16 mouse cellular contexts compared by ENCODE assay signal in genomic region chrX:157079606-157080005, GRCm38 (mm10).
A peak's percentile ranks its signal among the peaks of the same experiment; 100 is the strongest.
DNase-seq lines count a peak whose midpoint lies in the region; ATAC-seq and TF ChIP-seq lines count a peak whose summit lies in the region.
"Had no signal": no experiment of that assay in that cellular context is flagged by ENCODE, and none has a peak within 500 bp of the region (broad histone marks: within the 10 kb centered on the region; RNA-seq: fewer than 3 reads in every experiment).

No protein-coding gene starts in this region.

- intact Hi-C loops in heart, postnatal 36 days (cut with DNase I), result no loop called here

- H3K27ac ChIP-seq in CH12.LX (ENCODE audit: insufficient read depth, low read depth), result no peak overlapping the region
- H3K27ac ChIP-seq in heart, embryonic 14.5 days (replicated peaks in 1 of 2; ENCODE audit: control insufficient read depth in 1 of 2, insufficient read depth in 1 of 2, low read depth in 2 of 2, low read length in 2 of 2), result peak overlapping the region in 1 of 2 experiments; percentile 41; a peak in 1 of 4 replicates
- H3K27ac ChIP-seq in forebrain, embryonic 15.5 days (replicated peaks), result no peak overlapping the region
- H3K27ac ChIP-seq in hindbrain, embryonic 11.5 days (ENCODE audit: low read depth, low read length), result no peak overlapping the region
- H3K27ac ChIP-seq: hindbrain, embryonic 12.5 days; liver, embryonic 13.5 days; neural tube, embryonic 12.5 days had no signal

- TF ChIP-seq EP300 in CH12.LX (IDR thresholded peaks at IDR 0.05; ENCODE audit: low read length), result no peak

- H3K4me2 ChIP-seq in CH12.LX (ENCODE audit: insufficient read depth, low read depth, poor library complexity, severe bottlenecking), result no peak overlapping the region
- H3K4me2 ChIP-seq in heart, embryonic 14.5 days (ENCODE audit: low read length), result 0 out of 2 replicates have a peak overlapping the region, but pooled peaks have one; percentile 13
- no peak overlapping the region for H3K4me2 ChIP-seq in forebrain, embryonic 15.5 days (replicated peaks)
- H3K4me2 ChIP-seq in hindbrain, embryonic 11.5 days (replicated peaks; ENCODE audit: low read depth, low read length), result no peak overlapping the region
- H3K4me2 ChIP-seq: hindbrain, embryonic 12.5 days; liver, embryonic 13.5 days; neural tube, embryonic 12.5 days had no signal

- H3K27me3 ChIP-seq in CH12.LX (replicated peaks), result no peaks in the 10 kb centered on the region
- no peaks in the 10 kb centered on the region for H3K27me3 ChIP-seq in heart, embryonic 14.5 days (ENCODE audit: control insufficient read depth, insufficient read depth, low read length)
- no peaks in the 10 kb centered on the region for H3K27me3 ChIP-seq in forebrain, embryonic 15.5 days
- no peaks in the 10 kb centered on the region for H3K27me3 ChIP-seq in hindbrain, embryonic 11.5 days (ENCODE audit: control insufficient read depth, insufficient read depth, low read length)
- H3K27me3 ChIP-seq: hindbrain, embryonic 12.5 days; liver, embryonic 13.5 days; neural tube, embryonic 12.5 days had no signal

- in situ Hi-C loops in CH12.LX (cut with MboI; ENCODE audit: low pct_ligation_motif_present, low pct_unique_long_range_greater_than_20kb, low sequenced_read_pairs), result no loop called here

- no peak overlapping the region for H3K9ac ChIP-seq in CH12.LX (ENCODE audit: insufficient read depth, low read depth)
- H3K9ac ChIP-seq in heart, embryonic 14.5 days (ENCODE audit: low read length), result no peak overlapping the region
- no peak overlapping the region for H3K9ac ChIP-seq in forebrain, embryonic 15.5 days (replicated peaks)
- H3K9ac ChIP-seq in hindbrain, embryonic 11.5 days (ENCODE audit: low read depth, low read length), result no peak overlapping the region
- H3K9ac ChIP-seq: forebrain, postnatal 0 days; hindbrain, embryonic 12.5 days; liver, embryonic 13.5 days; neural tube, embryonic 12.5 days had no signal

- TF ChIP-seq POLR2A in CH12.LX (IDR thresholded peaks at IDR 0.05; ENCODE audit: low read depth, low read length), result no peak

- DNase-seq in heart, adult 11 months, result peak; percentile 84
- DNase-seq in heart, postnatal 36 days, result no peak
- peak; percentile 15 for DNase-seq in CH12.LX (ENCODE audit: extremely low read depth)
- peak; percentile 27 for DNase-seq in cerebellum, adult 11 months
- no peak for DNase-seq in hindbrain, embryonic 11.5 days (ENCODE audit: low spot score)
- no peak for DNase-seq in lung, postnatal 14 days
- DNase-seq: forebrain, postnatal 0 days; left cerebral cortex, postnatal 4 days; liver, embryonic 13.5 days; midbrain, embryonic 14.5 days; retina, postnatal 1 day had no signal

- WGBS in heart, embryonic 14.5 days, result 16% methylated on average over 2 of the region's 2 CpGs
- WGBS in forebrain, embryonic 15.5 days, result 59% methylated on average over 2 of the region's 2 CpGs
- 61% methylated on average over 2 of the region's 2 CpGs for WGBS in hindbrain, embryonic 11.5 days

- ATAC-seq in heart, embryonic 14.5 days (ENCODE audit: insufficient number of reproducible peaks, insufficient read depth, low FRiP score, low read depth), result no peak
- no peak for ATAC-seq in forebrain, embryonic 15.5 days (replicated peaks)
- no peak for ATAC-seq in hindbrain, embryonic 11.5 days (ENCODE audit: low FRiP score)
- ATAC-seq: forebrain, postnatal 0 days; intestine, postnatal 0 days had no signal

- no peak for TF ChIP-seq RAD21 in CH12.LX (IDR thresholded peaks at IDR 0.05; ENCODE audit: low read depth, low read length)

- dilution Hi-C loops in CH12.LX (cut with MboI; ENCODE audit: extremely low pct_ligation_motif_present, extremely low pct_unique_long_range_greater_than_20kb, low sequenced_read_pairs), result no loop called here

- no peaks in the 10 kb centered on the region for H3K79me2 ChIP-seq in CH12.LX (replicated peaks; ENCODE audit: control insufficient read depth, extremely low read depth, insufficient read depth, poor library complexity, severe bottlenecking)

- no peaks in the 10 kb centered on the region for H3K4me1 ChIP-seq in CH12.LX (ENCODE audit: control insufficient read depth in 1 of 2, insufficient read depth in 2 of 2)
- H3K4me1 ChIP-seq in heart, embryonic 14.5 days (ENCODE audit: control insufficient read depth in 2 of 2, insufficient read depth in 2 of 2, low read length in 2 of 2), result no peaks in the 10 kb centered on the region
- no peaks in the 10 kb centered on the region for H3K4me1 ChIP-seq in forebrain, embryonic 15.5 days
- H3K4me1 ChIP-seq in hindbrain, embryonic 11.5 days (replicated peaks; ENCODE audit: control insufficient read depth, insufficient read depth, low read length), result no peaks in the 10 kb centered on the region
- H3K4me1 ChIP-seq: hindbrain, embryonic 12.5 days; liver, embryonic 13.5 days; neural tube, embryonic 12.5 days had no signal

- no peaks in the 10 kb centered on the region for H3K9me3 ChIP-seq in CH12.LX (replicated peaks; ENCODE audit: low read length)
- H3K9me3 ChIP-seq in heart, embryonic 14.5 days (ENCODE audit: control insufficient read depth, low read length), result no peaks in the 10 kb centered on the region
- no peaks in the 10 kb centered on the region for H3K9me3 ChIP-seq in forebrain, embryonic 15.5 days
- H3K9me3 ChIP-seq in hindbrain, embryonic 11.5 days (ENCODE audit: control insufficient read depth, low read length), result no peaks in the 10 kb centered on the region
- H3K9me3 ChIP-seq: hindbrain, embryonic 12.5 days; liver, embryonic 13.5 days; neural tube, embryonic 12.5 days had no signal

- no peak for TF ChIP-seq CTCF in CH12.LX (conservative IDR thresholded peaks at IDR 0.05 in 1 of 2, IDR thresholded peaks at IDR 0.05 in 1 of 2; ENCODE audit: low read depth in 2 of 2, low read length in 2 of 2)

- no peak overlapping the region for H3K4me3 ChIP-seq in CH12.LX (replicated peaks in 1 of 3; ENCODE audit: low read depth in 2 of 3, low read length in 2 of 3, poor library complexity in 1 of 3)
- no peak overlapping the region for H3K4me3 ChIP-seq in heart, embryonic 14.5 days (ENCODE audit: control insufficient read depth in 1 of 2, insufficient read depth in 1 of 2, low read depth in 1 of 2, low read length in 2 of 2)
- H3K4me3 ChIP-seq in forebrain, embryonic 15.5 days, result no peak overlapping the region
- no peak overlapping the region for H3K4me3 ChIP-seq in hindbrain, embryonic 11.5 days (ENCODE audit: low read depth, low read length)
- H3K4me3 ChIP-seq: hindbrain, embryonic 12.5 days; liver, embryonic 13.5 days; neural tube, embryonic 12.5 days had no signal

- no peaks in the 10 kb centered on the region for H3K36me3 ChIP-seq in CH12.LX (replicated peaks in 1 of 2; ENCODE audit: control insufficient read depth in 1 of 2, insufficient read depth in 1 of 2, low read length in 1 of 2)
- no peaks in the 10 kb centered on the region for H3K36me3 ChIP-seq in heart, embryonic 14.5 days (ENCODE audit: control insufficient read depth, insufficient read depth, low read length)
- H3K36me3 ChIP-seq in forebrain, embryonic 15.5 days, result no peaks in the 10 kb centered on the region
- no peaks in the 10 kb centered on the region for H3K36me3 ChIP-seq in hindbrain, embryonic 11.5 days (ENCODE audit: control insufficient read depth, insufficient read depth, low read length)
- H3K36me3 ChIP-seq: hindbrain, embryonic 12.5 days; liver, embryonic 13.5 days; neural tube, embryonic 12.5 days had no signal

TF ChIP-seq in CH12.LX, 34 proteins besides CTCF, POLR2A, EP300 and RAD21:
- TF ChIP-seq NELFE (IDR thresholded peaks at IDR 0.05; ENCODE audit: low read depth, low read length), result no peak
- no peak for TF ChIP-seq IRF4 (IDR thresholded peaks at IDR 0.05; ENCODE audit: low read depth, low read length)
- no peak for TF ChIP-seq ZMIZ1 (IDR thresholded peaks at IDR 0.05; ENCODE audit: low read depth, low read length)
- peak; percentile 34; the same call in 1 of the 2 replicates for TF ChIP-seq BHLHE40 (IDR thresholded peaks at IDR 0.05; ENCODE audit: low read depth, low read length)

Comparison
In these comparisons a context has a peak if more than half of its experiments do, and no peak if none do; other contexts are left out.
1. DNase-seq: peak in heart, adult 11 months (single experiment), CH12.LX (single experiment) and cerebellum, adult 11 months (single experiment); none in heart, postnatal 36 days (0 of 2), hindbrain, embryonic 11.5 days (single experiment) and lung, postnatal 14 days (single experiment).